Mouse (Mus musculus) neutrophil, adult 83 days (primary cell): Measurements from ENCODE around the gene Pheta1. TPM values are rescaled to one million over a fixed set of nuclear protein-coding genes. Genes with fewer than 3 reads are reported as not detected.

Source experiments
- total RNA-seq, 2 experiments: library from RNA; stranded (reverse); gene quantifications; one replicate each; pipeline ENCODE4 v1.2.4; 2023

The Pheta1 gene
- total RNA-seq: 1 to 10 TPM; 1.7 to 2.4 TPM

DNA sequence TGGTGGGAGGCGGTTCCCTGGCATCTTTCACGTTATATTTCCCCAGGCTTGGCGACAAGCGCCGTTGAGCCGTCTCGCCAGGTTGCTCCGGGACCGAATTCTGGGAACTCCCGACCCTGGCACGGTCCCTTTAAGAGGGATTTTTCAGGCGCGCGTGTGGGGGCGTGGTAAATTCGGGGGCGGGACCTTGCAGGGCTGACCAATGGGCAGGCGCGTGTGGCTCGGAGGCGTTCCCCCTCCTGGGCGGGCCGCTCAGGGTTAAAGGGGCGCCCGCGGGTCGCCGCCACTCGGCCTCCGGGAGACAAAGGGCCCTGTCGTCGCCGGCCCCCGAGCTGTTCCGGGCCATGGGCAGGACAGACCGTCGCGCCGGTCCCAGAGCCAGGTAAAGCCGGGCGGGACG lies at the start of gene Pheta1:
Gene Pheta1, plus strand, starts transcription at position 242 of the 400 bp plus-strand sequence.

DNA sequence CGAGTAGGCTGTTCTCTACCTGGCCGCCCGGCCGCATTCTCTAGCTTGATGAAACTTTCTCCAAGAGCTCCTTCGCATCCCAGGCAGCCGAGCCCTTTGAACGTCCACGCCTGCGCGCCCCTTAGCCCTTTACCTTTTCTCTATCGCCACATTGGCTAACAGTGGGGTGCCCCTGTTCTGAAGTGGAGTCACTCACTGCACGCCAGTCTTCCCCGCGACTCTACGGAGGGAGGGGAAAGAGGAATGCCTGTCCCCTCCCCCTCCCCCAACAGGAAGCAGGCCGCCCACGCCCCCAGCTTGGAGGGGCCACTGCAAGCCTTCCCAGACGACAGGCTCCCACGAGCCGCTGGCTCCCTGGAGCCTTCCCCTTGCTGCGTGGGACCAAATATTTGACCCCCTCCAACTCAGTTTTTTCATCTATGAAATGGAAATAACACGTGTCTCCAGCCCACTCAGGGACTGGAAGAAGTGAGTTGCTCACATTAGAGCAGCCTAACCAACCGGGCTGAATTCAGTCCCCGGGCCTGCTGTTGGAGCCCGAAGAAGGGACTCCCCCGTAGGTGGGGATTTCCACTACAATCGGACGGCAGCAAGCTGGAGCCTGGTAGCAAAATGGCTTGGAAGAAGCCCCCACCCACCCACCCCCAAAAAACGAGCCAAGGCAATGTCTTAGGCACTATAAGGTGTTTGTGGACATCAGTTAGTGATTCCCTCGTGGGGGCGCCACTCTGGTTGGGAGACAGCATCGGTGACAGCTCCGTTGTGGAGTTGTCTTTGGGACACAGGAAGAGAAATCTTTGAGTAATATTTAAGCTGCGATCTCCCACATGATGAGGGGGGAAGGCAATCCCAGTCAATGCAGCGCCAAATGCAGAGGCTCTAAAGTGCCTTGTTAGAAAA lies 11.1 kb upstream of the Pheta1 start, which contains the start of gene Sh2b3:
Gene Sh2b3, minus strand, starts transcription at position 206 of the 900 bp plus-strand sequence.

Other genes starting within 250 kb of the Pheta1 start
- gene Acad12, start 230.0 kb upstream of the Pheta1 start, total RNA-seq: 1 to 10 TPM; 4.4 to 4.8 TPM
- gene Acad10, start 188.5 kb upstream of the Pheta1 start, total RNA-seq: 1 to 10 TPM; 4.3 to 6.2 TPM
- gene Brap, start 188.4 kb upstream of the Pheta1 start, total RNA-seq: 10 to 100 TPM; 52.0 to 57.9 TPM
- gene Atxn2, start 137.6 kb upstream of the Pheta1 start, total RNA-seq: 10 to 100 TPM; 52.4 to 63.9 TPM
- 10 to 100 TPM; 68.3 to 80.4 TPM for gene Sh2b3, start 11.3 kb upstream of the Pheta1 start, total RNA-seq
- gene Cux2, start 201.1 kb downstream of the Pheta1 start, total RNA-seq: 1 to 10 TPM in 1 of 2 experiments, under 1 TPM in 1; 0.79 to 2.5 TPM